Mouse (Mus musculus): ENCODE results near the gene Cpeb1.

The Cpeb1 gene

DNA sequence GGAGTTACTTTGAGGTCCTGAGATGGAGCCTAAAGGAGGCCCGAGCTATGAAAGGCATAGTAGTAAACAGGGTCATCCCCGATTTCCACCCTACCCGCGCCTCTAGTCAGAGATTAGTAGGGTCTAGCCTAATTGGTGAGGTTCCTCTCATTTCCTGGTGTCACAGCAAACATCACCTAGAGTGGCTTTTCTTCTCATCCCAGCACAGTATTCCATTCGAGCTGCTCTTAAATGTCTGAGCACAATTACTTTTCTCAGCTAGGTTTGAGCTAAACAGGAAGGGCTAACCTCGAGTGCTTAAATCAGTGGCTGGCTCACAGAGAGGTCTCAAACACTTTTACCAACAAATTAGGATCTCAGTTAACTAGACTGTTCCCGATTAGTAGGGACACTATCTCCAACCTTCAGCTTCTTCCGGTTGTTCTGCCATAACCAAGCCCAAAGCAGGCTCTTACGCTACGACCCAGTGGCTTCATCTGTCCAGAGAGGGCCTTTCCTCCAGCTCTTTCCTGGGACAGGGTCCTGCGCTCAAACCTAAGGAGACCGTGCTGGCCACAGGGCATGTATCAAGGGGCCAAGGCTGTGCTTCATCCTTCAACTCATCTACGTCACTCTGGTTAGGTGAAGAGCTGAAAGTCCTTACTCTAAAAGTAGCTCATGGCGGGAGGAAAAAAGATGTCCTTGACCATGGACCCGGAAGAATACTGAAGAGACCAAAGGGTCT is 109.7 kb downstream of the Cpeb1 start:
- DNase-seq (ENCODE audit: low read depth, low spot score), result no peak
- Histone ChIP-seq H3K27me3 (ENCODE audit: control insufficient read depth, insufficient read depth, low read length, poor library complexity, severe bottlenecking) (no peaks in the 10 kb centered on the region), H3K36me3 (ENCODE audit: control insufficient read depth, insufficient read depth, low read length, poor library complexity, severe bottlenecking) (peaks cover 13% of the 10 kb centered on the region)

DNA sequence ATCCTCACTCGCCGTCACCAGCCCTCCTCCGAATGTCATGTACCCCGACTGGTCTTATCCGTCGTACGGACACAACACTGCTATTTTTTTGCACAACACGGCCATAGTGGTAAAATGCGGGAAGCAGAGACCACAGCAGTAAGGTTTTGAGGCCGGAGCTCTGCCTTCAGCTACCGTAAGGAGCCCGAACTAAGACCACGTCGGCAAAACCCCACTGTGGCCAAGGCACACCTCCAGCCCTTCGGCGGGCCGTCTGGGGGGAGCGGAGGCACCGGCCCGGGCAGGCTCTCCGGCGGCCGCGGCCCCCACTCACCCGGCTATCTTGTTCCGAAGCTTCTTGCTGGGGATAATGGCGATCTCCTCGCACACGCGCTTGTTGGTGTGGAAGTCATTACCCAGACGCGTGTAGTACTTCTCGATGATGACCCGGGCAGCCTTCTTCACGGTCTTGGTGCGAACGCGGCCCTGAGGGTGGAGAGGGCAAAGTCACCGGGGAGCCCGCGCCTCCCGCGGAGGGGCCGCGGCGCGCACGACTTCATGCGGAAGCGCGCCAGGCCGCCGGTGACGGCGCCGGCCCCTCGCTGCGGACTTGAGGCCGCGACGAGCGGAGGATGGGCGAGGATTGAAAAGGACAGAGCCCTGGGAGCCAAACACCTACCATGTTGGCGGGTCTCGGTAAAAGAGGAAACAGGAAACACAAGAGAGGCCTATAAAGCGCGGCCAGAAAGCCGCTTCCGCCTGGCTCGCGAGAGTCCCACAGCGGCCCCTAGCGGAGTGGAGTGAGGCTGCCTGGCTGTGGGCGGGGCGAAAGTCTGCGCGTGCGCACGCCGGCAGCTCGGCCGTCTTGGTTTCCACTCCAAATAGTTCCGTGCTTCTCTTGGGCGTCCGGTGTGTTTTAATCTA is 110.5 kb downstream of the Cpeb1 start, which contains the start of gene Rps17:
Gene Rps17, minus strand, starts transcription at position 711 of the 903 bp plus-strand sequence.
- H3K27me3 ChIP-seq (ENCODE audit: control insufficient read depth, insufficient read depth, low read length, poor library complexity, severe bottlenecking), result no peaks in the 10 kb centered on the region
- H3K36me3 ChIP-seq (ENCODE audit: control insufficient read depth, insufficient read depth, low read length, poor library complexity, severe bottlenecking), result peaks cover 13% of the 10 kb centered on the region
- DNase-seq (ENCODE audit: low read depth, low spot score), result peak; percentile 98

GRCm38 (mm10) chr7:81343831-81344230 is 111.4 kb downstream of the Cpeb1 start:
- Histone ChIP-seq H3K36me3 (ENCODE audit: control insufficient read depth, insufficient read depth, low read length, poor library complexity, severe bottlenecking) (peaks cover 13% of the 10 kb centered on the region), H3K27me3 (ENCODE audit: control insufficient read depth, insufficient read depth, low read length, poor library complexity, severe bottlenecking) (no peaks in the 10 kb centered on the region)
- DNase-seq (ENCODE audit: low read depth, low spot score), result no peak

DNA sequence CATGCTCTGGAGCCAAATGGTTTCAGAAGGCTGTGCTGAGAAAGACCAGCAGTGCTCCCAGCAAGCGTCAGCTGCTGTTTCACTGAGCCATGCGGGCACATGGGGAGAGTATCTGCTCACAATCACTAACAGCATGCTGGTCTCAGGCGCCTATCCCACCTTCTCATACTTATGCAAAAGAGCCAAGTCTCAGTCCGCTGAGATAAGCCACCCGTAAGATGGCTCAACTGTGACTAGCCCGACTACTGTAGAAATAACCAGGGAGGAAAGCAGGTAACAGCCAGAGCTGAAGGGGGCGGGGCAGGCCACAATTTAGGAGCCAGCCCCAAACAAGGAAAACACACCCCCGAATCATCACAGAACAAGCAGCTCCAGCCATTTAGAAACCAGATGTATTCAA is 111.9 kb downstream of the Cpeb1 start:
- H3K36me3 ChIP-seq (ENCODE audit: control insufficient read depth, insufficient read depth, low read length, poor library complexity, severe bottlenecking), result peaks cover 13% of the 10 kb centered on the region
- peak; percentile 13 for DNase-seq (ENCODE audit: low read depth, low spot score)
- no peaks in the 10 kb centered on the region for H3K27me3 ChIP-seq (ENCODE audit: control insufficient read depth, insufficient read depth, low read length, poor library complexity, severe bottlenecking)

- H3K27me3 ChIP-seq (ENCODE audit: control insufficient read depth, insufficient read depth, low read length, poor library complexity, severe bottlenecking), result no peaks in the 10 kb centered on the region
- H3K36me3 ChIP-seq (ENCODE audit: control insufficient read depth, insufficient read depth, low read length, poor library complexity, severe bottlenecking), result peaks cover 13% of the 10 kb centered on the region
- DNase-seq (ENCODE audit: low read depth, low spot score), result no peak
Observed at GRCm38 (mm10) chr7:81342356-81343094, 112.7 kb downstream of the Cpeb1 start.

DNA sequence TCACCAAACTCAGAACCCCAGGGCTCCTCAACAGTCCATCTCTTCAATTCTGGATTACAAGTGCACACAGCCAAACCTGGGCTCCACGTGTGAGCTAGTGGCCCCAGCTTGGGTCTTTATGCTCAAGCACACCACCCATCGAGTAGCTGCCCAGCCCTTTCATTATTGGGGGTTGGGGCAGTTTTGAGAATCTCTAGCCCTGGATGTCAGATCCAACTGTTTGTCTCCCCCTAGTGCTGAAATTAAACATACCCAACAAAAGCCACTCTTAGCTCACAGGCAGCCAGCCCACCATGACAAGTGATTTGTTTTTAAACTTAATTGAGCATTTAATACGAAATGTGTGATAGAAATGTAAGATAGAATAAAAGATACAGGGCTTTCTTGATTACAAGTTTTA is 113.7 kb downstream of the Cpeb1 start:
- Histone ChIP-seq H3K36me3 (ENCODE audit: control insufficient read depth, insufficient read depth, low read length, poor library complexity, severe bottlenecking) (peaks cover 17% of the 10 kb centered on the region), H3K27me3 (ENCODE audit: control insufficient read depth, insufficient read depth, low read length, poor library complexity, severe bottlenecking) (no peaks in the 10 kb centered on the region)
- DNase-seq (ENCODE audit: low read depth, low spot score), result peak; percentile 70

GRCm38 (mm10) chr7:81339783-81340182 is 115.5 kb downstream of the Cpeb1 start:
- DNase-seq (ENCODE audit: low read depth, low spot score), result peak; percentile 85
- peaks cover 19% of the 10 kb centered on the region for H3K36me3 ChIP-seq (ENCODE audit: control insufficient read depth, insufficient read depth, low read length, poor library complexity, severe bottlenecking)
- no peaks in the 10 kb centered on the region for H3K27me3 ChIP-seq (ENCODE audit: control insufficient read depth, insufficient read depth, low read length, poor library complexity, severe bottlenecking)

GRCm38 (mm10) chr7:81338522-81338873 is 116.8 kb downstream of the Cpeb1 start:
- no peak for DNase-seq (ENCODE audit: low read depth, low spot score)
- H3K36me3 ChIP-seq (ENCODE audit: control insufficient read depth, insufficient read depth, low read length, poor library complexity, severe bottlenecking), result peaks cover 19% of the 10 kb centered on the region
- H3K27me3 ChIP-seq (ENCODE audit: control insufficient read depth, insufficient read depth, low read length, poor library complexity, severe bottlenecking), result no peaks in the 10 kb centered on the region

DNA sequence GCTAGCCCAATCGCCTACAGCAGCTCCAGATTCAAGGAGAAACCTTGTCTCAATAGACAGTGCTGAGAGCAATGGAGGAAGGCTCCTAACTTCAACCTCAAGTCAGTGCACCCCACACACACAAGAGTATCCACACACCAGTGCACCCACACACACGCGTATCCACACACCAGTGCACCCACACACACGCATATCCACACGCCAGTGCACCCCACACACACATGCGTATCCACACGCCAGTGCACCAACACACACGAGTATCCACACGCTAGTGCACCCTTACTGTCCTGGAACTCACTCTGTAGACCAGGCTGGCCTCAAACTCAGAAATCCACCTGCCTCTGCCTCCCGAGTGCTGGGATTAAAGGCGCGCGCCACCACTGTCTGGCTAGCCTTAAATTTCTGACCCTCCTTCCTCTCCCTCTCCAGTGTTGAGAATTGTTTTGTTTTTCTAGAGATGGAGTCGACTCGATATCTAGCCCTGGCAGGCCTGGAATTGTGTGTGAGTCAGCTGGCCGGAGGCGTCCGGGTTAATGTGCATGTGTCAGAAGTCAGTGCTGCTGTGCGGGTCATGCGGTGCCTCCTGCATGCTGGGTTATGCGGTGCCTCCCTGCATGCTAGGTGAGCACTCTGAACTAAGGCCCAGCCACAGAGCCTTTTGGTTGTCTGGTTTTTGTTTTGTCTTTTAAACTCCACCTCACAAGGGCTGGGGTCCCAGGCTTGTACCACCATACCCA is 117.3 kb downstream of the Cpeb1 start:
- DNase-seq (ENCODE audit: low read depth, low spot score), result no peak
- Histone ChIP-seq H3K27me3 (ENCODE audit: control insufficient read depth, insufficient read depth, low read length, poor library complexity, severe bottlenecking) (no peaks in the 10 kb centered on the region), H3K36me3 (ENCODE audit: control insufficient read depth, insufficient read depth, low read length, poor library complexity, severe bottlenecking) (peaks cover 16% of the 10 kb centered on the region)

- Histone ChIP-seq H3K27me3 (ENCODE audit: control insufficient read depth, insufficient read depth, low read length, poor library complexity, severe bottlenecking) (no peaks in the 10 kb centered on the region), H3K36me3 (ENCODE audit: control insufficient read depth, insufficient read depth, low read length, poor library complexity, severe bottlenecking) (peaks cover 6% of the 10 kb centered on the region)
- peak; percentile 69 for DNase-seq (ENCODE audit: low read depth, low spot score)
Observed at GRCm38 (mm10) chr7:81336432-81336786, 118.9 kb downstream of the Cpeb1 start.

DNA sequence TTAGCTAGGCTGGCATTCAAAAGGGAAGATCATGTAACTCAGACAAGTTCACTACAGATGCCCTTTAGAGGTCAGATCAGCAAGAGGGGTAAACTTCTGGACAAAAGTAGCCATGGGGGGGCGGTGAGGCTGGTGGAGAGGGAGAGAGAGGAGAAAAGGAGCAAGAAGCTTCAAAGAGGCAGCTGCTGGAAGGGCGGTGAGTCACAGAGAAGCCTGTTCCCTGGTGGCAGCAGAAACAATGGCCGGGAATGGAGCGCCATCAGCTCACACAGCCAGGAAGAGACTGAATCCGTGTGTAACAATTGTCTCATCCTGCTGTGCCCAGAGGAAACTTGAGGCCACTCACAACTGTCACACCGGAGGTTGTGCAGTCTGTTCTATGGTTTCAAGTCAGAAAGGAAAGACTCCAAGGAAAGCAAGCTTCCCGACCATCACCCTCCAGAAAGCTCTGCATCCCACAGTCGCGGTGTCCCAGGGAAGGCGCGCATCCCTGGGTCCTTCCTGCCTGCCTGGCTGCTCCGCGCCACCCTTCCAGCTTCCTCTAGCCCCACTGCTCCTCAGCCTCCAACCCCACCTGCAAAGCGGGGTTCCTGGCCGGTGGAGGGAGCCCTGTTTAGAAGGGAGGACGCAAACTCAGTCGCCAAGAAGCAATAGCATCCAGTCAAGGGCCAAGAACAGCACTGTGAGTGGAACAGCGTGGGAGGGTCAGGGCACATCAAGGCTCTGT is 119.4 kb downstream of the Cpeb1 start:
- Histone ChIP-seq H3K27me3 (ENCODE audit: control insufficient read depth, insufficient read depth, low read length, poor library complexity, severe bottlenecking) (no peaks in the 10 kb centered on the region), H3K36me3 (ENCODE audit: control insufficient read depth, insufficient read depth, low read length, poor library complexity, severe bottlenecking) (peaks cover 6% of the 10 kb centered on the region)
- DNase-seq (ENCODE audit: low read depth, low spot score), result no peak

- H3K27me3 ChIP-seq (ENCODE audit: control insufficient read depth, insufficient read depth, low read length, poor library complexity, severe bottlenecking), result no peaks in the 10 kb centered on the region
- peak; percentile 26 for DNase-seq (ENCODE audit: low read depth, low spot score)
- peaks cover 7% of the 10 kb centered on the region; the same call in 1 of the 2 replicates for H3K36me3 ChIP-seq (ENCODE audit: control insufficient read depth, insufficient read depth, low read length, poor library complexity, severe bottlenecking)
Observed at GRCm38 (mm10) chr7:81331851-81332250, 123.4 kb downstream of the Cpeb1 start.

- peaks cover 5% of the 10 kb centered on the region; the same call in 1 of the 2 replicates for H3K36me3 ChIP-seq (ENCODE audit: control insufficient read depth, insufficient read depth, low read length, poor library complexity, severe bottlenecking)
- H3K27me3 ChIP-seq (ENCODE audit: control insufficient read depth, insufficient read depth, low read length, poor library complexity, severe bottlenecking), result no peaks in the 10 kb centered on the region
- no peak for DNase-seq (ENCODE audit: low read depth, low spot score)
Observed at GRCm38 (mm10) chr7:81330767-81331166, 124.5 kb downstream of the Cpeb1 start.

DNA sequence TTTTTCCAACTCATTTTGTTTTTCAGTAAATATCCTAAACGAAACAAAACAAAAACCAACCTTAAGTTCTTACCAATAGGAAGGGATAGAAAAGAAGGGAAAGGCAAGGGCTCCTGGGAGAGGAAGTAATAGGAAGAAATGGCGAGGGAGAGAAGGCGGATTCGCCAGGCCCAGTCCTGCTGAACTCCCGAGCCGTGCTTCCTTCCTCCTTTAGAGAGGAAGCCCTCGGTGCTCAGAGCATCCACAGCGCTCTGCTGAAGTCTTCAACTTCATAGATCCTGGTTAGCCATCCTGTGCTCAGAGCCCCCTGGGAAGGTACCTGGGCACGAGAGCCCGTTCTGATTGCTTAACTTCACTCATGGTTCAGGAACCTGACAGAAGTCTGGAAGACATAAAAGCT is 127.6 kb downstream of the Cpeb1 start:
- no peaks in the 10 kb centered on the region for H3K27me3 ChIP-seq (ENCODE audit: control insufficient read depth, insufficient read depth, low read length, poor library complexity, severe bottlenecking)
- peaks cover 3% of the 10 kb centered on the region; the same call in 1 of the 2 replicates for H3K36me3 ChIP-seq (ENCODE audit: control insufficient read depth, insufficient read depth, low read length, poor library complexity, severe bottlenecking)
- no peak for DNase-seq (ENCODE audit: low read depth, low spot score)
